Mouse (Mus musculus) limb, embryonic 14.5 days (tissue): ENCODE measurements around the gene Wdr37. TPM values are rescaled to one million over a fixed set of nuclear protein-coding genes. Genes with fewer than 3 reads are reported as not detected.
"Not testable (repeated sequence)": the region's sequence is repeated elsewhere in the genome, so short reads cannot be mapped to it uniquely, and the experiment has no call there.

Source experiments
- ATAC-seq: fragments of 200-750 bp; cut with Nextera tagmentation; 2 replicates; pipeline ENCODE4 v1.8.0; 2017; ENCODE audit warnings: low read depth, moderate number of reproducible peaks, moderate TSS enrichment; ENCODE audit not compliant: low FRiP score
- DNase-seq: peaks from one replicate; pipeline ENCODE4 v3.0.0-alpha.2; 2015; ENCODE audit warnings: low spot score
- H3K27ac ChIP-seq: fragments of 300-500 bp; sonication (generic); replicated peaks from 2 replicates; pipeline ENCODE4 v1.5.1; 2014; ENCODE audit warnings: low read depth, mild to moderate bottlenecking, low read length, moderate library complexity, mixed read lengths
- H3K27me3 ChIP-seq: fragments of 300-500 bp; sonication (generic); 2 replicates; pipeline ENCODE4 v1.6.1; 2014; ENCODE audit warnings: low read length, mixed read lengths; ENCODE audit not compliant: control insufficient read depth, insufficient read depth
- H3K36me3 ChIP-seq: fragments of 300-500 bp; sonication (generic); 2 replicates; pipeline ENCODE4 v1.6.1; 2014; ENCODE audit warnings: mild to moderate bottlenecking, low read length, moderate library complexity, mixed read lengths; ENCODE audit not compliant: control insufficient read depth, insufficient read depth
- H3K4me1 ChIP-seq: fragments of 300-500 bp; sonication (generic); 2 replicates; pipeline ENCODE4 v1.6.1; 2014; ENCODE audit warnings: antibody characterized with exemption, low read length, mixed read lengths; ENCODE audit not compliant: control insufficient read depth, insufficient read depth
- H3K4me2 ChIP-seq: fragments of 300-500 bp; sonication (generic); replicated peaks from 2 replicates; pipeline ENCODE4 v1.6.1; 2014; ENCODE audit warnings: low read depth, mild to moderate bottlenecking, low read length, moderate library complexity; ENCODE audit not compliant: severe bottlenecking
- H3K4me3 ChIP-seq: fragments of 300-500 bp; sonication (generic); replicated peaks from 2 replicates; pipeline ENCODE4 v1.5.1; 2014; ENCODE audit warnings: low read length
- H3K9ac ChIP-seq: fragments of 300-500 bp; sonication (generic); 2 replicates; pipeline ENCODE4 v1.6.1; 2014; ENCODE audit warnings: mild to moderate bottlenecking, low read depth, low read length, moderate library complexity; ENCODE audit not compliant: severe bottlenecking
- H3K9me3 ChIP-seq: fragments of 300-500 bp; sonication (generic); 2 replicates; pipeline ENCODE4 v1.6.1; 2016; ENCODE audit warnings: low read length; ENCODE audit not compliant: control insufficient read depth
- POLR2A ChIP-seq: fragments of 200-500 bp; IDR thresholded peaks from 2 replicates; pipeline ENCODE4 v1.8.0; 2012; ENCODE audit warnings: inconsistent platforms, mild to moderate bottlenecking, moderate library complexity, borderline replicate concordance; ENCODE audit not compliant: insufficient read depth, insufficient read length; ENCODE audit errors: extremely low read depth
- WGBS: fragments of 180-500 bp; shearing (Covaris S2); extraction: QIAGEN DNeasy Blood & Tissue Kit; methylation state at CpG from one replicate; pipeline ENCODE4 v1.1.7; 2014; 5-methylcytosine and 5-hydroxymethylcytosine counted together
- polyA plus RNA-seq, 2 experiments: library from polyadenylated mRNA; depleted of rRNA in 1 of 2; stranded (reverse) in 1 of 2; unstranded in 1 of 2; fragments of >200 nt; fragmentation: Nextera tagmentation in 1 of 2; extraction: Ambion mirVana in 1 of 2; gene quantifications; 2 replicates each; pipeline versions ENCODE4 v1.2.1 to v1.2.3; 2012 to 2014

Wdr37 gene
- polyA plus RNA-seq, 2 experiments: 16.2 to 19.8 TPM

DNA sequence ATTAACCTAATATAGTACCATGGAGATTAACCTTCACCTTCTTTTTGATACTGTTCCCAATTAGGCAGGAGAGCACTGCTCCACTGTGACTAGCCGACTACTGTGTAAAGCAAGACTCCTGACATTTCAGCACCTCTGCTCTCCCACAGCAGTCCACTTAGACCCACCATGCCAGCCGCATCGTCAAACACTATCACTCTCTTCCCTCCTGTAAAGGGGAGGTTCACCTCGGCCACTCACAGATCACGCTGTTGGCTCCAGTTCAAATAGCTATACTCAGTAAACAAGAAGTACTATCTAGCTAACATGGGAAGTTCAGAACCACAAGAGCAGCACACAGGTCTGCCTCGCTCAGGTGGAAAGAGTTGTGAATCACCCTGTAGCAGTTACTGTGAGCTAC is 13.3 kb downstream of the Wdr37 start:
- TF ChIP-seq POLR2A: no peak
- ATAC-seq: no peak
- no peak for DNase-seq
- Histone ChIP-seq H3K4me2 (no peak overlapping the region), H3K4me3 (no peak overlapping the region), H3K27ac (no peak overlapping the region), H3K36me3 (peaks cover 53% of the 10 kb centered on the region), H3K27me3 (no peaks in the 10 kb centered on the region), H3K9me3 (no peaks in the 10 kb centered on the region), H3K9ac (no peak overlapping the region), H3K4me1 (no peaks in the 10 kb centered on the region)
- 93% methylated on average over 6 of the region's 6 CpGs for WGBS

DNA sequence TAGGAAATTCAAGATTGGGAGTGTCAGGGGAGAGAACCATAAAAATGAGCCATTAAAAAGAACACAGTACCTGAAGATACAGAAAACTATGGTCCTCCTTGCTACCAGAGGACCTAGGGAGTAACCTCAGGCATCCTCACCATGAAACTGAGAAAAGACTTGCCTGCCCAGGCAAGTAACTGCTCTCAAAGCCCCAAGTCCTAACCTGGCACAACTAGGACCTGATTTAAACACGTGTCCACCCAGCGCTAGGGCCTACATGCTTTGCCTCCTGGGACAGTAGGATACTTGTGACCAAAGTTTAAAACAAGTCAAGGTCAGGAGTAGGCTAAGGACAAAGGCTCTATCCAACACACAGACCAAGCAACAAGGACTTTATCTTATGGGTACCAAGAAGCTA is 16.9 kb downstream of the Wdr37 start:
- no peak overlapping the region for H3K9ac ChIP-seq
- ATAC-seq (no peak), DNase-seq (no peak)
- H3K27ac ChIP-seq: no peak overlapping the region
- H3K27me3 ChIP-seq: no peaks in the 10 kb centered on the region
- WGBS: 95% methylated on average over 2 of the region's 2 CpGs
- no peaks in the 10 kb centered on the region for H3K9me3 ChIP-seq
- peaks cover 53% of the 10 kb centered on the region for H3K36me3 ChIP-seq
- TF ChIP-seq POLR2A: no peak
- no peak overlapping the region for H3K4me2 ChIP-seq
- H3K4me3 ChIP-seq: no peak overlapping the region
- no peaks in the 10 kb centered on the region for H3K4me1 ChIP-seq

DNA sequence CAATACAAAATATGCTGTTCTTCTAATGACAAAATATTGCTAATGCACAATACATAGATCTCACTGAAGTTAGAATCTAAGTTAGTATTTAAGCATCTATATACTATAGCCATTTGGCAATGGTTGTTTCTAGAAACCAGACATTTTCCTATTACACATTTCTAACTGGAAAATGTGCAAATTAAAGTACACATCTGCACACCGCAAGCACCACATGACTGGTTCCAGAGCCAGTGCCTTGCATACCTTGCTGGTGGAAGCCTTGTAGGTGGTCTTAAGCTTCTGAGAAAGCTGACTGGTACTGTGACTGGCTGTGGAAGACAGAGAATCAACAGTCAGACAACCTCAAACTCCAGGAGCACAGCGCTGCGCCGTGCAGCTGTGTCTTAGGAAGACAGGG is 18.3 kb downstream of the Wdr37 start:
- Histone ChIP-seq H3K27ac (no peak overlapping the region), H3K4me2 (no peak overlapping the region), H3K27me3 (no peaks in the 10 kb centered on the region), H3K4me3 (no peak overlapping the region), H3K9ac (no peak overlapping the region), H3K4me1 (no peaks in the 10 kb centered on the region), H3K9me3 (no peaks in the 10 kb centered on the region), H3K36me3 (peaks cover 46% of the 10 kb centered on the region)
- DNase-seq (no peak), ATAC-seq (no peak)
- over 99% methylated on average over 4 of the region's 4 CpGs for WGBS
- TF ChIP-seq POLR2A: no peak

DNA sequence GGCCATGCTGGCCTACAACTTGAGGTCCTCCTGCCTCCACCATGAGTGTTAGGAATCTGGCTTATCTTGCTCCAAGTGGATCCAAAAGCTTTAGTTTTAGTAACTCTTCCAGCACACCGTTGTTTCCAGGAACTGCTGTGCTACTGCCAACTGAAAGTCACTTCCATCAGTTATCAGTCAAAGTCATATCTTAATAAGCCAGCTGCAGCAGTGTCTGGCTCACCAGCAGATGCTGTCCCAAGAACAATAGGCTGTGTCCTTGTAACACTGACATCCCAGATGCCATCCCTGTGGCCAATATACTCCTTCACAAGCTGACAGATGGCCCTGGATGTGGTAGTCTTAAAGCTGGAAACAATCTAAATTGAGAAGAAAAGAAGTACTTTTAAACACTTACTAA is 22.4 kb downstream of the Wdr37 start:
- ATAC-seq (no peak), DNase-seq (no peak)
- H3K4me3 ChIP-seq: no peak overlapping the region
- no peaks in the 10 kb centered on the region for H3K4me1 ChIP-seq
- H3K36me3 ChIP-seq: peaks cover 43% of the 10 kb centered on the region
- no peaks in the 10 kb centered on the region for H3K27me3 ChIP-seq
- no peak for TF ChIP-seq POLR2A
- no peak overlapping the region for H3K9ac ChIP-seq
- H3K4me2 ChIP-seq: no peak overlapping the region
- no peaks in the 10 kb centered on the region for H3K9me3 ChIP-seq
- 90% methylated on average over 1 of the region's 1 CpGs for WGBS
- H3K27ac ChIP-seq: no peak overlapping the region

DNA sequence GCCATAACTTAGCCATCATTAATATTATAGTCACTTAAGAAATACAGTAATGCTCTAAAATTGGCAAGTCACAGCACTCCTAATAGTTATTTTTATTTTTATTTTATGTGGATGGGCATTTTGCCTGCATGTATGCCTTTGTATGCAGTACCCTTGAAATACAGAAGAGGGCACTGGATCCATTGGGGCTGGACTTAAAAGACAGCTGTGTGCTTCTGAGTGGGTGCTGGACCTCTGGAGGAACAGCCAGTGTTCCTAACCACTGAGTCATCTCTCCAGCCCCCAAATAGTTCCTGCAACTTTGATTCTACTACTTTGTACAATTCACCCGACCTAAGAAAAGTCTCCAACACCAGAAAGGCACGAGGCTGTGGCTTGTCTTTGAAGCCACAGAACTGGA is 24.0 kb downstream of the Wdr37 start:
- TF ChIP-seq POLR2A: no peak
- ATAC-seq (no peak), DNase-seq (no peak)
- Histone ChIP-seq H3K4me2 (no peak overlapping the region), H3K9me3 (no peaks in the 10 kb centered on the region), H3K4me1 (no peaks in the 10 kb centered on the region), H3K27ac (no peak overlapping the region), H3K27me3 (no peaks in the 10 kb centered on the region), H3K9ac (no peak overlapping the region), H3K4me3 (no peak overlapping the region), H3K36me3 (peaks cover 45% of the 10 kb centered on the region)
- 56% methylated on average over 2 of the region's 2 CpGs for WGBS

DNA sequence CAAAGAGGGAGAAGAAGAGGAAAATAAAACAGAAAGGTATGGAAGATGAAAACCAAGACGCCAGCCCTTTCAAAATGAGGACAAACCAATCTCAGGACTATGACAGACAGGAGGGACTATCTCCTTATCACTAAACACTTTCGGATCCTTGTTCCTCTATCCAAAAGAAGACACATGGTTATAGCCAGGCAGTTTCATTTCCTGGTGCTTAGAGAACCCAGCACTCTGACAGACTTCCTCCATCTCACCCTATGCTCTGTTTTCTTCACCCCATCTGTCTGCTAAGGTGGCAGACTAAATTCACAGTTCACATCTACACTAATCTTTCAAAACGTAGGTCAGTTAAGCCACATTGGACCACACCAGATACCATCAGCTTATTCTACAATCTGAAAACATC is 29.4 kb downstream of the Wdr37 start:
- TF ChIP-seq POLR2A: no peak
- DNase-seq (no peak), ATAC-seq (no peak)
- Histone ChIP-seq H3K9me3 (no peaks in the 10 kb centered on the region), H3K9ac (no peak overlapping the region), H3K27me3 (no peaks in the 10 kb centered on the region), H3K4me3 (no peak overlapping the region), H3K27ac (no peak overlapping the region), H3K4me1 (no peaks in the 10 kb centered on the region), H3K4me2 (no peak overlapping the region), H3K36me3 (peaks cover 76% of the 10 kb centered on the region)
- WGBS: 91% methylated on average over 3 of the region's 3 CpGs

DNA sequence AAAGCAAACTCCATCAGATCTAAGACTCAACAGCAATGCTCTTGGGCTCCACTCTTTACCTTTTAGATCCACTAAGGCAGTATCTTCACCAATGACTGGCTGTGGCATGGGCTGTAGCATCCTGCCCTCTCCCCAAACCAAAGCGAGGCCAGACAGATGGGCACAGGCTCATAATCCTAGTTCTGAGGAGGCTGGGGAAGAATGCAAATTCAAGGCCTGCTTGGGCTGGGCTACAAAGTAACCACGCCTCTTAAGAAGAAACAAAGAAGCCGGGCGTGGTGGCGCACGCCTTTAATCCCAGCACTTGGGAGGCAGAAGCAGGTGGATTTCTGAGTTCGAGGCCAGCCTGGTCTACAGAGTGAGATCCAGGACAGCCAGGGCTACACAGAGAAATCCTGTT is 29.9 kb downstream of the Wdr37 start:
- H3K36me3 ChIP-seq: peaks cover 72% of the 10 kb centered on the region
- not testable (repeated sequence) for H3K27me3 ChIP-seq, H3K4me2 ChIP-seq, H3K9ac ChIP-seq, DNase-seq, H3K9me3 ChIP-seq, H3K4me1 ChIP-seq, ATAC-seq, H3K27ac ChIP-seq, H3K4me3 ChIP-seq
- WGBS: 94% methylated on average over 7 of the region's 7 CpGs
